Mouse (Mus musculus): ENCODE results near the gene Usp17lc. TPM values are rescaled to one million over a fixed set of nuclear protein-coding genes. Genes with fewer than 3 reads are reported as not detected.

Gene Usp17lc
- total and polyA plus RNA-seq, 2 experiments from 2014 or later = not detected

DNA sequence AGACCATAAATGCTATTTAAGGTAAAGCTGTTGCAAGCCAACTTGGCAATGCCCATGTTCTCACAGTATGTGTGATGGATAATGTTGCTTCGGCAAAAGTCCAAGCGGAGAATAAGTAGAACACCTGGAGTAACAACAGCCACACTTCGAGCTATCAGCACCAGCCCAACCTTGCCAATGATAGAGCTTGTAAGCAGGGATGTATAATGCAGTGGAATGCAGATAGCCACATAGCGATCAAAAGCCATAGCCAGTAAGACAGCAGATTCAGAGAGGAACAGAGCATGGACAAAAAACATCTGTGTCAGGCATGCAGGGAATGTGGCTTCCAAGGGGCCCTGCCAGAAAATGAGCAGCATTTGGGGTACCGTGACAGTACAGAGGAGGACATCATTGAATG, 45.7 kb downstream of the Usp17lc start:
- no peak overlapping the region for H3K27ac ChIP-seq (ENCODE audit: low read depth, low read length)
- H3K4me2 ChIP-seq (ENCODE audit: low read depth) = no peak overlapping the region
- no peaks in the 10 kb centered on the region for H3K4me1 ChIP-seq (ENCODE audit: insufficient read depth)
- no peaks in the 10 kb centered on the region for H3K9me3 ChIP-seq (ENCODE audit: low read length)
- 92% methylated on average over 5 of the region's 5 CpGs for WGBS
- H3K36me3 ChIP-seq (ENCODE audit: insufficient read depth) = no peaks in the 10 kb centered on the region
- no peak overlapping the region for H3K9ac ChIP-seq
- TF ChIP-seq CTCF (IDR thresholded peaks at IDR 0.05; ENCODE audit: low read depth) = no peak
- H3K4me3 ChIP-seq (ENCODE audit: low read depth, low read length) = no peak overlapping the region
- no peaks in the 10 kb centered on the region for H3K27me3 ChIP-seq (ENCODE audit: insufficient read depth, low read length)
- ATAC-seq (no peak), DNase-seq (no peak)

Small RNA genes within 50 kb of the gene (microRNA-seq; reads per million reads assigned to microRNA genes)
- 0 reads per million in 2 experiments for gene Gm25774

Other genes with a start within 250 kb of the Usp17lc start
- gene Olfr591, start 236.7 kb upstream of the Usp17lc start, total RNA-seq (2014; rRNA removed) = not detected in 2 replicates
- not detected in 2 replicates for gene Olfr591, start 236.7 kb upstream of the Usp17lc start, polyA plus RNA-seq (2015; fragmentation: Nextera tagmentation; extraction: Ambion mirVana)
- gene Olfr592, start 230.3 kb upstream of the Usp17lc start, total RNA-seq (2014; rRNA removed) = not detected in 2 replicates
- not detected in 2 replicates for gene Olfr592, start 230.3 kb upstream of the Usp17lc start, polyA plus RNA-seq (2015; fragmentation: Nextera tagmentation; extraction: Ambion mirVana)
- gene Olfr593, start 203.2 kb upstream of the Usp17lc start, total RNA-seq (2014; rRNA removed) = not detected in 2 replicates
- gene Olfr593, start 203.2 kb upstream of the Usp17lc start, polyA plus RNA-seq (2015; fragmentation: Nextera tagmentation; extraction: Ambion mirVana) = not detected in 2 replicates
- gene Olfr594, start 198.1 kb upstream of the Usp17lc start, total RNA-seq (2014; rRNA removed) = not detected in 2 replicates
- gene Olfr594, start 198.1 kb upstream of the Usp17lc start, polyA plus RNA-seq (2015; fragmentation: Nextera tagmentation; extraction: Ambion mirVana) = not detected in 2 replicates
- gene Usp17ld, start 162.6 kb upstream of the Usp17lc start, total RNA-seq (2014; rRNA removed) = not detected in 2 replicates
- gene Usp17ld, start 162.6 kb upstream of the Usp17lc start, polyA plus RNA-seq (2015; fragmentation: Nextera tagmentation; extraction: Ambion mirVana) = not detected in 2 replicates
- not detected in 2 replicates for gene Olfr596, start 109.4 kb upstream of the Usp17lc start, total RNA-seq (2014; rRNA removed)
- not detected in 2 replicates for gene Olfr596, start 109.4 kb upstream of the Usp17lc start, polyA plus RNA-seq (2015; fragmentation: Nextera tagmentation; extraction: Ambion mirVana)
- 0.24 TPM in 1 of 2 replicates, not detected in the other for gene Olfr597, start 98.8 kb upstream of the Usp17lc start, total RNA-seq (2014; rRNA removed)
- not detected in 2 replicates for gene Olfr597, start 98.8 kb upstream of the Usp17lc start, polyA plus RNA-seq (2015; fragmentation: Nextera tagmentation; extraction: Ambion mirVana)
- gene Olfr598, start 91.5 kb upstream of the Usp17lc start, total RNA-seq (2014; rRNA removed) = not detected in 2 replicates
- gene Olfr598, start 91.5 kb upstream of the Usp17lc start, polyA plus RNA-seq (2015; fragmentation: Nextera tagmentation; extraction: Ambion mirVana) = not detected in 2 replicates
- not detected in 2 replicates for gene Olfr599, start 79.2 kb upstream of the Usp17lc start, total RNA-seq (2014; rRNA removed)
- not detected in 2 replicates for gene Olfr599, start 79.2 kb upstream of the Usp17lc start, polyA plus RNA-seq (2015; fragmentation: Nextera tagmentation; extraction: Ambion mirVana)
- gene Olfr600, start 65.4 kb upstream of the Usp17lc start, total RNA-seq (2014; rRNA removed) = not detected in 2 replicates
- gene Olfr600, start 65.4 kb upstream of the Usp17lc start, polyA plus RNA-seq (2015; fragmentation: Nextera tagmentation; extraction: Ambion mirVana) = not detected in 2 replicates
- gene Olfr601, start 52.4 kb upstream of the Usp17lc start, total RNA-seq (2014; rRNA removed) = not detected in 2 replicates
- gene Olfr601, start 52.4 kb upstream of the Usp17lc start, polyA plus RNA-seq (2015; fragmentation: Nextera tagmentation; extraction: Ambion mirVana) = not detected in 2 replicates
- gene Olfr603, start 28.9 kb upstream of the Usp17lc start, total RNA-seq (2014; rRNA removed) = not detected in 2 replicates
- not detected in 2 replicates for gene Olfr603, start 28.9 kb upstream of the Usp17lc start, polyA plus RNA-seq (2015; fragmentation: Nextera tagmentation; extraction: Ambion mirVana)
- not detected in 2 replicates for gene Olfr605, start 30.4 kb downstream of the Usp17lc start, total RNA-seq (2014; rRNA removed)
- gene Olfr605, start 30.4 kb downstream of the Usp17lc start, polyA plus RNA-seq (2015; fragmentation: Nextera tagmentation; extraction: Ambion mirVana) = not detected in 2 replicates
- gene Olfr606, start 34.0 kb downstream of the Usp17lc start, total RNA-seq (2014; rRNA removed) = not detected in 2 replicates
- gene Olfr606, start 34.0 kb downstream of the Usp17lc start, polyA plus RNA-seq (2015; fragmentation: Nextera tagmentation; extraction: Ambion mirVana) = not detected in 2 replicates
- gene Olfr607, start 49.1 kb downstream of the Usp17lc start, total RNA-seq (2014; rRNA removed) = not detected in 2 replicates
- gene Olfr607, start 49.1 kb downstream of the Usp17lc start, polyA plus RNA-seq (2015; fragmentation: Nextera tagmentation; extraction: Ambion mirVana) = not detected in 2 replicates
- not detected in 2 replicates for gene Olfr608, start 54.8 kb downstream of the Usp17lc start, total RNA-seq (2014; rRNA removed)
- gene Olfr608, start 54.8 kb downstream of the Usp17lc start, polyA plus RNA-seq (2015; fragmentation: Nextera tagmentation; extraction: Ambion mirVana) = not detected in 2 replicates
- gene Olfr609, start 83.0 kb downstream of the Usp17lc start, total RNA-seq (2014; rRNA removed) = not detected in 2 replicates
- gene Olfr609, start 83.0 kb downstream of the Usp17lc start, polyA plus RNA-seq (2015; fragmentation: Nextera tagmentation; extraction: Ambion mirVana) = not detected in 2 replicates
- not detected in 2 replicates for gene Olfr610, start 97.0 kb downstream of the Usp17lc start, total RNA-seq (2014; rRNA removed)
- not detected in 2 replicates for gene Olfr610, start 97.0 kb downstream of the Usp17lc start, polyA plus RNA-seq (2015; fragmentation: Nextera tagmentation; extraction: Ambion mirVana)
- not detected in 2 replicates for gene Olfr611, start 105.8 kb downstream of the Usp17lc start, total RNA-seq (2014; rRNA removed)
- gene Olfr611, start 105.8 kb downstream of the Usp17lc start, polyA plus RNA-seq (2015; fragmentation: Nextera tagmentation; extraction: Ambion mirVana) = not detected in 2 replicates
- gene Olfr612, start 127.6 kb downstream of the Usp17lc start, total RNA-seq (2014; rRNA removed) = not detected in 2 replicates
- gene Olfr612, start 127.6 kb downstream of the Usp17lc start, polyA plus RNA-seq (2015; fragmentation: Nextera tagmentation; extraction: Ambion mirVana) = not detected in 2 replicates
- not detected in 2 replicates for gene Olfr613, start 133.0 kb downstream of the Usp17lc start, total RNA-seq (2014; rRNA removed)
- not detected in 2 replicates for gene Olfr613, start 133.0 kb downstream of the Usp17lc start, polyA plus RNA-seq (2015; fragmentation: Nextera tagmentation; extraction: Ambion mirVana)
- not detected in 2 replicates for gene Olfr615, start 141.0 kb downstream of the Usp17lc start, total RNA-seq (2014; rRNA removed)
- not detected in 2 replicates for gene Olfr615, start 141.0 kb downstream of the Usp17lc start, polyA plus RNA-seq (2015; fragmentation: Nextera tagmentation; extraction: Ambion mirVana)
- gene Olfr616, start 154.1 kb downstream of the Usp17lc start, total RNA-seq (2014; rRNA removed) = not detected in 2 replicates
- not detected in 2 replicates for gene Olfr616, start 154.1 kb downstream of the Usp17lc start, polyA plus RNA-seq (2015; fragmentation: Nextera tagmentation; extraction: Ambion mirVana)
- not detected in 2 replicates for gene Olfr617, start 158.0 kb downstream of the Usp17lc start, total RNA-seq (2014; rRNA removed)
- gene Olfr617, start 158.0 kb downstream of the Usp17lc start, polyA plus RNA-seq (2015; fragmentation: Nextera tagmentation; extraction: Ambion mirVana) = not detected in 2 replicates
- gene Olfr618, start 175.0 kb downstream of the Usp17lc start, total RNA-seq (2014; rRNA removed) = not detected in 2 replicates
- not detected in 2 replicates for gene Olfr618, start 175.0 kb downstream of the Usp17lc start, polyA plus RNA-seq (2015; fragmentation: Nextera tagmentation; extraction: Ambion mirVana)
- not detected in 2 replicates for gene Olfr619, start 185.5 kb downstream of the Usp17lc start, total RNA-seq (2014; rRNA removed)
- not detected in 2 replicates for gene Olfr619, start 185.5 kb downstream of the Usp17lc start, polyA plus RNA-seq (2015; fragmentation: Nextera tagmentation; extraction: Ambion mirVana)
- gene Olfr620, start 197.5 kb downstream of the Usp17lc start, total RNA-seq (2014; rRNA removed) = not detected in 2 replicates
- gene Olfr620, start 197.5 kb downstream of the Usp17lc start, polyA plus RNA-seq (2015; fragmentation: Nextera tagmentation; extraction: Ambion mirVana) = not detected in 2 replicates
- gene Olfr622, start 227.6 kb downstream of the Usp17lc start, total RNA-seq (2014; rRNA removed) = not detected in 2 replicates
- not detected in 2 replicates for gene Olfr622, start 227.6 kb downstream of the Usp17lc start, polyA plus RNA-seq (2015; fragmentation: Nextera tagmentation; extraction: Ambion mirVana)
- not detected in 2 replicates for gene Olfr623, start 248.6 kb downstream of the Usp17lc start, total RNA-seq (2014; rRNA removed)
- gene Olfr623, start 248.6 kb downstream of the Usp17lc start, polyA plus RNA-seq (2015; fragmentation: Nextera tagmentation; extraction: Ambion mirVana) = not detected in 2 replicates